Mouse (Mus musculus): ENCODE measurements around the gene Sec22c.
A peak's percentile ranks its signal among the peaks of the same experiment; 100 is the strongest.

Gene Sec22c

DNA sequence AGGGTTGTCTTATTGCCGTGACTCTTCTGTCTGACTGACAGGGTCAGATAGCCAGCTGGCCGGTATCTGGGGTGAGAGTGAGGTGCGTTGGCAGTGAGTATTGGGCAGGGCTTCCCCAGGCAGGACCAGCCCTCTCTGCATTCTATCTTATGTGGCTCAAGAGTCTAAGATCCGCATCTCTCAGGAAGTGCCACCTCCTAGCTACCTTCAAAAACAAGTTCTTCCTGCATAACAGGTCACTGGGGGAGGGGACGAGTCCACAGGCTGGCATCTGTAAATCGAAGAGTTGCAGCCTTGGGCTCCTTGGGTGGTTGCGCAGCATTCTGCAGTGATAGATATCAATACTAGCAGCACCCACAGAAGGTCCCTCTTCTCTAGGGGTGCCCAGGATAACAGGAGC lies 58.3 kb downstream of the Sec22c start:
- peak; percentile 59 for DNase-seq (ENCODE audit: low read depth, low spot score)

DNA sequence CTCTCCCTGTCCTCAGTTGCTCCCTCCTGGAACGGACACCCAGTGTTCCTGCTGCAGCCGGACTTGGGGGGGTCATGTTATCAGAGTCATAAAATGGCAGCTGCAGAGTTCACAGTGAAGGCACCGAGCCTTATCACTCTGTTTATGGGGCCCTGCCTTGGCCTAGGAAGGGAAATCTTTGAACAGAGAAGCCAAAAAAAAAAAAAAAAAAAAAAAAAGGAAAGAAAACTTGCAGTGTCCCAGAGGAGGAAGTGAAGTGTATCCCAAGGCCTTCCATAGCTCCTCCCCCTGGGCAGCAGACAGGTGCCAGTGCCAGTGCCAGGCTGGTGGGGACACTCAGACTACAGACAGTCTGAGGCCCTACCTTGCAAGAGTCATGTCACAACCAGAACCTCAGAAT lies 60.4 kb downstream of the Sec22c start:
- no peak for DNase-seq (ENCODE audit: low read depth, low spot score)

DNA sequence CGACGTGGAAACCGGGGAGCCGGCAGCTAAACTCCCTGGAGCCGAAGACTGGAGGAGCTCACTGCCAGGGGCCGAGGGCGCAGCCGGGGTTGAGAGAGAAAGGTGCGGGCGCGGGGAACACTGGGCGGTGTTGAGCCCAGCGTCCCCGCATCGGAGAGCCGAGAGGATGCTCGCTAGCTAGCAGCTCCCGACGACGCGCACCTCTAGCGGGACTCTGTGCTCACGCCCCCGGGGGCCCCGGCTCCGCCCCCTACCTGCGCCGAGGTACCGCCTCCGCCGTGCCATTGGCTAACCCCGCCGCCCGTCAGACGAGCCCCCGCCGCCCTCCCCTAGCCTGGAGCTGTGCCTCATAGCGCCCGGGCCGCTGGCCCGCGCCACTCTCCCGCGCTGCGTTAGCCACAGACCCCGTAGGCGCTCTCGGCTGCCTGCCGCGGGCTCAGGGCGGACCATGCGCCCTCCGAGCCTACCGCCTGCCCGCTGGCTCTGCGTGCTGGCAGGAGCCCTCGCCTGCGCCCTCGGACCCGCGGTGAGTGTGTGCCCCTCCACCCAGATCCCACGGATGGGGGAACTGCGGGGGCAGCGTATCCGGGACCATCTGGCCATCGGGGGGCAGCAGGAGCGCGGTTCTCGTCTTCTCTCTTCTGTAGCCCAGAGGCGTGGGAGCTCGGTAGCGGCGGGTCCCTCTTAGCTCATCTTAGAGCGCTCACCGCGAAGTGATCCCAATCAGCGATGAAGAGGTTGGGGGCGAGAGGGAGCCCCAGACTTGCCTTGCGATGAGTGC lies 62.7 kb downstream of the Sec22c start, which contains the start of gene Vipr1:
TSS of gene Vipr1 (plus strand) at position 316 of the 781 bp plus-strand sequence.
- peak; percentile 93 for DNase-seq (ENCODE audit: low read depth, low spot score)

DNA sequence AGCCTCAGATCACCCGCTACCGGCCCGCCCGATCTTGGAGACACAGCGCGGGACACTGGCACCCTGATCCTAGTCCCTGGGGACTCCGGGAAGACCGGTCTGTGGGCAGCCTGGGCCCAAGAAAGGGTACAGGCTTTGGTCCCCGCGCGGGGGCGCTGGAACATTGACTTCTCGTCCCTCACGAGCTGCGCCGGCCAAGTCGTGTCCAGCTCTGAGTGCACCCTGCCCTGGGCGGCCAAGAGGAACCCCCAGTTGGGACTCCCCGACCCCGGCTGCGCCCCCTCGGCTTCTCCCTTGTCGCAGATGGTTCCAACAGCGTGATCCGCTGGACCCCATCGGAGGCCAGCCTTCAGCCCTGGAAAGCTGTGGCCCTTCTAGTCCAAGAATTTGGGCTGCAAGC lies 63.3 kb downstream of the Sec22c start, which contains the start of gene Lyzl4:
TSS of gene Lyzl4 (minus strand) at position 96 of the 400 bp plus-strand sequence.
- peak; percentile 78 for DNase-seq (ENCODE audit: low read depth, low spot score)

DNA sequence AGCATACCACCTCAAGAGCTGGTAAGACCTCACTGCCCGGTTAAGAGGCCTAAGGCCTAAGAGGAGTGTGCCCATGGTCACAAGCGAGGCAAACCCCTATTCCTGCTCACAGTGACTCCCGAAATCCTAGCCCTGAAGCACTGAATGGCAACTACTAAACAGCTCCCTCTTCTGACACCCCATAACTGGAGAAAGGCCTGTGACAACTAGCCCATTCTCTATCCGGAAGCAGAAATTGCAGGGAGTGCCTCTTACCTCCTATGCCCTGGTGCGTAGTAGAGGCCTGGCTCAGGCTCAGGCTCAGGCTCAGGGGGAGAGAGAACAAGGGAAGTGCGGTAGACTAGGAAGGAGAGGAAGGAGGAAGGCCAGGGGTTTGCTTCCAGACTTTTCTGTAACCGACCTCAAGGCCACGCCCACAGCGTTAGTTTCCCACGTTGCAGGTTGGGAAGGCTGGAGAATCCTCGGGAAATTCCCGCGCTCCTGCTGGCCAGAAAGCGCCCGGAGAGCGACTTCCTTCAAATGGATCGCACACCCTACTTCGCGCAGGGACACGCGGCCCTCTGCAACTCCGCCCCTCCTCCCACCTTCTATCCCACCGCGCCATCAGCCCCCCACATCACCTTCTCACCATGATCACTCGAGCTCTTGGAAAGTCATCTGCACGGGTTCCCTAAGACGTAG lies 63.9 kb downstream of the Sec22c start:
- DNase-seq (ENCODE audit: low read depth, low spot score): no peak

DNA sequence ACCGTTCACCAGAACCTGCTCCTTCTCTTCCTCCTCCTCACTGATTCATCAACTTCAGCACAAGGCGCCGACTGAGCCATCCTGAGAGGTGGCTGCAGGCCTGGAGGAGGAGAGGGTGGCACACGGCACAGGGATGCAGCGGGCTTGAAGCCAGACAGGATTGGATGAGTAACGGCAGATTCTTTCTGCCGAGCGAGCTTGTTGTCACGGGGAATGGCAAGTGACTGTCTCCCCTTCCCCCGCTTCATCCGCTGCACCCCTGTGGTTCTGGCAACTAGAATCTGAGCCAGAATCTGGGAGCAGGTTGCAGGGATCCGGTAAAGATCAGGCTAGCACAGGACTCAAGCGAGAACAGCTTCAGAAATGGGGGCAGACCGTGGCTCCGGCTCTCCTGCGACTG lies 65.5 kb downstream of the Sec22c start:
- no peak for DNase-seq (ENCODE audit: low read depth, low spot score)

DNA sequence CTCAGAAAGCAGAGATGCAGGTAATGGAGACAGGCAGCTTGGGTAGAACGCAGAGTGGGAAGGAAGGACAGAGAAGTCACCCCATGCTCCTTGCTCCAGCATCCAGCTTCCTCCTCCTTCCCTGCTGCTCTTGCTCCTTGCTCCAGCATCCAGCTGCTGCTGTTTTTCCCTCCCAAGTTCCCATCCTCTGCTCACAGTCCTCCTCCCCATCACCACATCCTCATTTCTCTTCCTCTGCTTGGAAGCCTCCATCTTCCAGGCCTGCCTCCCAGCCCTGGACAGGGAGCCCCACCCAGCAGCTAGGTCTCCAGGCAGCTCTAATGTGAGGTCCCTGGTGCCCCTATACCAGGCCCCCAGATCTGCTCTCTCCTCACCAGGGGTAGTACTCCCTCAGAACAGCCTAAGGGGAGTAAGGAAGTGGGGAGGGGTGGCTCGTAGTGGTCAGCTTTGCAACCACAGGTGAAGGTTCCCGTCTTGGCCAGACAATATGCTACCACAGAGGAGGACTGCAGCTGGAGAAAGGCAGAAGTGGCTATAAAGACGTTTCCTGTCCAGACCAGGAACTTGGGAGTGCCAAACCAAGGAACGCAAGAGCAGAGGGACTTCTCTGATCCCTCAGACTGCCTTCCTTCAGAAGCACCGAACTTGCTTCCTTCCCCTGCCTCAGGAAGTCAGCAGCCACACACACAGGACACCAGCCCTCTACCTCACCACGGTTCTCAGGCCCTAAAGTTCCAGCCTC lies 69.3 kb downstream of the Sec22c start:
- DNase-seq (ENCODE audit: low read depth, low spot score): no peak

DNA sequence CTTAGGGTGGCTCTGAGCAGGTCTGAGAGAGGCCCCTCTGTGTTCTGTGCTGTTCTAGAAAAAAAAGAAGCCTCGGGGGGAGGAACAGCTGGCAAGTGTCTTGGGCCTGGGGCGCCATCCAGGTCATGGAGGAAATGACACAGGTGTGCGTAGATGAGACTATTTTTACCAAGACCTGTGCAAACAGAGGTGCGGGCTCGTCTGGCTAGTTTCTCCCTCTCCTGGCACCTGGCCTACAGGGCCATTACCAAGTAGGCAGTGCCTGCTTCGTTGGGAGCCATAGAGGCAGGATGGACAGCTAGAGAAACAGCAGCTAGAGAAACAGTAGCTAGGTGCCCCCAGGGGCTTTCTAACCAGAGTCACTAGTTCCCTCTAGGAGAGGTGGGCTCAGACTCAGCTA lies 72.0 kb downstream of the Sec22c start:
- no peak for DNase-seq (ENCODE audit: low read depth, low spot score)

DNA sequence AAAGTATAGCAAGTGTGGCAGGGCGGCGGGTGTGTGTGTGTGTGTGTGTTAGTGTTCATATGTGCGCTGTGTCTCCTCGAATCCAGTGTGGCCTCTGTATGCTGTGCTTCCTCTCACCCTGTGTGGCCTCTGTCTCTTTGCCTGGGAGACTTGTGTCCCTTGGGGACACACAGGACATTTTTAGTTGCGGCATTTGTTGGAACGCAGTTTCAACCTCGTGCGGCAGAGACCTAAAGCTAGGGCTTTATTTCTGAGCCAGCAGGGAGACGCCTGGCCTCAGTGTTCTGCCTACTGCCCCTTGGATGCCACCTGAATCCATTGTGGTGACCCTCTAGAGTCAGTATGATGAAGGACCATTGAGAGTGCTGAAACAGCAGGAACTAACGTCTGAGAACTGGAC lies 72.4 kb downstream of the Sec22c start:
- DNase-seq (ENCODE audit: low read depth, low spot score): no peak

DNA sequence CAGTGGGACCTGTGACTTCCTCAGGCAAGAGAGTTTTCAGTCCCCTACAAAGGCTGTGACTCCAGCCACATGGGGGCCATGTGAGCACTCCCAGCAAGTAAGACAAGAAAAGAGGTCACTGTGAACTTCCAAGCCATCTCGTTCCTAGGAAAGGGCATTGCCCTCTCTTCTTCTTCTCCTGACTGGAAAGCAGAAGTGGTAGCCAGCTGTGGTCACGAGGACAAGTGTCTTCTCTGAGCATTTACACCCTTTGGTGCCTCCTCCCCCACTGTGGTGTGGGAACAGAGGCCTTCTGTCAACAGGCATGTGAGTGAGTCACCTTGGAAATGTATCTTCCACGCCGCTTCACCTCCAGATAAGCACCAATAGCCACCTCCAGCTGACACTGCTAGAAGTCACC lies 73.3 kb downstream of the Sec22c start:
- no peak for DNase-seq (ENCODE audit: low read depth, low spot score)

DNA sequence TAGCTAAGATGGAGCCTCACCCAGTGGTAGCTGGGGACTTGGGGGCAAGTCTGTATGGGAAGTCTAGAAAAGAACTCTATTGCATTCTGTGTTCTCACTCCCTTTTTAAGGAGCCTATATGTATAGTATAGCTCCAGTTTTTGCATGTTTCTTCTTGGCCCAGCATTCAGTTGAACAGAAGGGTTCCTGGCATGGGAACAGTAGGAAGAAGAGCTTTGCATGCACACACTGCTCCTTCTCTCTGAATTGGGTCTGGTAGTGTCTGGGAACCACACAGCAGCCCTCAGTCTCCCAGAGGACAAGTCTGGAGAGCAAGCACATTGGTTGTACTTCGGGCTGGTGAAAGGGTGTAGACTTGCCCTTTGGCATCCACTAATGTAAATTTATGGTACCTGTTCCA lies 74.7 kb downstream of the Sec22c start:
- no peak for DNase-seq (ENCODE audit: low read depth, low spot score)
